Mouse (Mus musculus) testis, adult 2 months (tissue): ENCODE data around the gene Arap1. TPM values are rescaled to one million over a fixed set of nuclear protein-coding genes. Genes with fewer than 3 reads are reported as not detected.

Source experiments
- H3K27ac ChIP-seq: fragments of 200-500 bp; 2 replicates; pipeline ENCODE4 v1.5.1; 2012; ENCODE audit warnings: low read depth, low read length; ENCODE audit not compliant: control insufficient read depth, insufficient read depth
- H3K27me3 ChIP-seq: fragments of 200-500 bp; 2 replicates; pipeline ENCODE4 v1.6.1; 2012; ENCODE audit warnings: mild to moderate bottlenecking, low read length, moderate library complexity; ENCODE audit not compliant: control insufficient read depth, insufficient read depth
- H3K36me3 ChIP-seq: fragments of 200-500 bp; 2 replicates; pipeline ENCODE4 v1.6.1; 2012; ENCODE audit warnings: mild to moderate bottlenecking, low read length; ENCODE audit not compliant: control insufficient read depth, insufficient read depth
- H3K4me1 ChIP-seq: fragments of 200-500 bp; 2 replicates; pipeline ENCODE4 v1.6.1; 2012; ENCODE audit warnings: low read length; ENCODE audit not compliant: control insufficient read depth, insufficient read depth
- H3K4me3 ChIP-seq: fragments of 200-500 bp; 2 replicates; pipeline ENCODE4 v1.5.1; 2012; ENCODE audit warnings: low read depth, mild to moderate bottlenecking, low read length, moderate library complexity, mixed read lengths; ENCODE audit not compliant: control insufficient read depth
- CTCF ChIP-seq: fragments of 200-500 bp; IDR thresholded peaks from 2 replicates; pipeline ENCODE4 v1.5.1; 2012; ENCODE audit warnings: low read depth, mild to moderate bottlenecking, inconsistent platforms, low read length, moderate library complexity; ENCODE audit not compliant: control insufficient read depth, insufficient read depth, insufficient replicate concordance
- POLR2A ChIP-seq: fragments of 200-500 bp; IDR thresholded peaks from 2 replicates; pipeline ENCODE4 v1.6.1; 2012; ENCODE audit warnings: low read depth, mild to moderate bottlenecking, inconsistent platforms, low read length, moderate library complexity; ENCODE audit not compliant: control insufficient read depth
- polyA plus RNA-seq: library from polyadenylated mRNA; depleted of rRNA; stranded (reverse); fragments of >200 nt; gene quantifications from 2 replicates; pipeline ENCODE4 v1.2.3, GENCODE M21; 2012

Gene Arap1
- polyA plus RNA-seq, 1 experiment: 4.9 TPM

DNA sequence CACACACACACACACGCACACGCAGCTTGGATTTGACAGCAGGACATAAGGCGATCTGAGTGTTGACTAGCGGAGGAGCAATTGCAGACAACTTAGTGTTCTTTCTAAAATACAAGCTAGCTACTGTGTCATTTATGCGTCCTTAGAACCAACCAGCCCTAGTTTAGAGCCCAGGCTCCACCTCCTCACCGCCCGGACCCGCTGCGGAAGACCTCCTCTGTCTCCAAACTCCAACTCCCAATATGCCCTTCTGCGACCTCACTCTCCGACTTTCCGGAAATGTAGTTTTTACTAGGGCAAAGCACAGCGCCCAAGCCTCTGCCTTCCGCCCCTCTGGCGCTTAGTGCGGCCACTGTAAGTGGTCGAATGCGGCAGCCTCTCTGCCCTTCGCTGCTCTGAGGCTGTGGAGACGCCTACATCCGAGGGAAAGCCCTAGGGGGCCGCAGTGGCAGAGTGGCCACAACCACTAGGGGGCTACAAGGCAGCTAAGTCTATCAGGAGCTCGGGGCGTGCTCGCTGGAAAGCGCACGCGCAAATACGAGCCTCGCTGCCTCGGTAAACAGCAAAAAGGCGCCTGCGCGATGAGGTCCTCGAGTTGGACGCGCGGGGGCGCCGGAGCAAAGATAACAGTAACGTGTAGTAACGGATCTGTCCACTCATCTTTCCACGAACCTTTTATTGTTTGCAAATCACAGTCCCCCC is 37.4 kb upstream of the Arap1 start:
- peaks cover 8% of the 10 kb centered on the region for H3K4me1 ChIP-seq
- H3K27ac ChIP-seq: peak overlapping the region; percentile 93
- peak overlapping the region; percentile 90 for H3K4me3 ChIP-seq
- TF ChIP-seq CTCF (peak; percentile 76), POLR2A (peak; percentile 62; the same call in 1 of the 2 replicates)
- no peaks in the 10 kb centered on the region for H3K27me3 ChIP-seq
- H3K36me3 ChIP-seq: no peaks in the 10 kb centered on the region

DNA sequence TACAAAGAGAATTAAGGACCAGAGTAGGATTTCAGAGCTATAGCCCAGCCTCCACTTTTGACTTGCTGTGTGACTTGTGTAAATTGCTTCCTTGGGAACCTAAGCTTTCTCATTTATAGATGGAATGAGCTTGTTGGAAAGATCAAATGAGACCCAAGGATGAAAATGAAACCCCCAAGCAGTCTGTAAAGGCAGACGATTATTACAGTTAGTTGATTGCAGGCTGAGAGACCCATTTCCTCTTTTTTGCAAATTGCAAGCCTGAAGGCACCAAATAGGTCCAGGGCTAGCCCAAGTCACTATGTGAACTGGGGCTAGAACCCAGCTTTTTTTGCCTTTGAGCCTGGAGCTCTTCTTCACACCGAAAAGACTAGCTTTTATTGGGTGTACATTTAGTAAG is 36.8 kb upstream of the Arap1 start:
- peak overlapping the region; percentile 34 for H3K27ac ChIP-seq
- H3K4me1 ChIP-seq: peaks cover 8% of the 10 kb centered on the region
- peak overlapping the region; percentile 90 for H3K4me3 ChIP-seq
- TF ChIP-seq CTCF: no peak
- TF ChIP-seq POLR2A: no peak
- no peaks in the 10 kb centered on the region for H3K27me3 ChIP-seq
- no peaks in the 10 kb centered on the region for H3K36me3 ChIP-seq

DNA sequence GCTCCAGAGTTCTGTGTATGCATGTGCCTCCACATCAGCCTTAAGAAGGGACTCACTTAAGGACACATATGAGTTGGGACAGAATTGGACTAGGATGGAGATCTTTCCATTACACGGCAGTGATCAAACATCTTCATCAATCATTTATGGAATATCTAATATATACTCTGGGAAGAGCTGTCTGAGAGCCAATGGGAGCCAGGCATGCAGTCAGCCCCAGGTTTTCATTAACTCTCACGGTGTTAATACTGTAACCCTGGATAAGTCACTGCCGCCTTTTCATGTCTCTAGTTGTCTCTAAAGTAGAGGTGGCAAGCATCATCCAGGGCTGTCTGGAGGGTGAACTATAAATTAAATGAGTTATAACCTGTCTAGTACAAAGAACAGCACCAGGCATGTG is 34.8 kb upstream of the Arap1 start:
- no peaks in the 10 kb centered on the region for H3K36me3 ChIP-seq
- H3K4me3 ChIP-seq: no peak overlapping the region
- H3K27ac ChIP-seq: no peak overlapping the region
- TF ChIP-seq POLR2A (no peak), CTCF (no peak)
- H3K4me1 ChIP-seq: peaks cover 6% of the 10 kb centered on the region
- H3K27me3 ChIP-seq: no peaks in the 10 kb centered on the region

DNA sequence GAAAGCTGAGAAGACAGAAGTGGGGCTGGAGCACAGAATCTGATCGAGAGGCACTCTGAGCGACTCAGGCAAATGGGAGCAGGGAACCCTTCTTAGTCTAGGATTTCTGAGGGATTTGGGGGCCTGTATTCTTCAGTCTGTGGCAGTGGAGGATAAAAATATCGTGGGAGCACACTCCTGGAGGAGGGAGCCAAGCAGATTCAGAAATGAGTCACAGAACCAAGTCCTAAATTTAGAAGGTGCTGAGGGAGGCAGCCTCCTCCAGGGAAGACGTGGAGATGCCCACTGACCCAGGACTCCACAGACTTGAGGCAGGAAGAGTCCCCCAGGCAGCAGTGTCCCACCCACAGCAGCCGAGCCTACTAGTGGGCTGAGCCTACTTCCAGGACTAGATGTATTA is 33.5 kb upstream of the Arap1 start:
- H3K36me3 ChIP-seq: no peaks in the 10 kb centered on the region
- no peak overlapping the region for H3K4me3 ChIP-seq
- no peaks in the 10 kb centered on the region for H3K27me3 ChIP-seq
- H3K27ac ChIP-seq: no peak overlapping the region
- TF ChIP-seq POLR2A (no peak), CTCF (no peak)
- peaks cover 5% of the 10 kb centered on the region for H3K4me1 ChIP-seq

DNA sequence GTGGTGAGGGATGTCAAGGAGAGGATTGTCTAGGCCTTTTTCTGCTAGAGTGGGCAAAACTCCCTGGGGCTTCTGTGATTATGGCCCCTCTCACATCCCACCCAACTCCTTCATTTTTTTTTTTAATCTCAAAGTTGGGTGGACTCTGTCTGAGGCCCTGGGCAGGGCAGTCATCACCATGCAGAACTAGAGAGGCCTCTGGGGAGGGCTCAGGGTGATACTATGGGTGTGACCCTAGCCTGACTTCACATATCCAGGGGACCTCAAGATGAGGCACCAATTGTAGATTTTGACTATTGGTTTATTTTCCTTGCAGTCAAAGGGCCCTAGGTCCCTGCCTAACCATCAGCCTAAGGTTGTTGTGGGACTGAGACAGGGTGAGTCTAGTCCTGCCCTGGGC is 32.2 kb upstream of the Arap1 start:
- Histone ChIP-seq H3K27me3 (no peaks in the 10 kb centered on the region), H3K36me3 (no peaks in the 10 kb centered on the region), H3K27ac (no peak overlapping the region), H3K4me1 (peaks cover 5% of the 10 kb centered on the region; the same call in 1 of the 2 replicates), H3K4me3 (no peak overlapping the region)
- TF ChIP-seq CTCF (no peak), POLR2A (no peak)

DNA sequence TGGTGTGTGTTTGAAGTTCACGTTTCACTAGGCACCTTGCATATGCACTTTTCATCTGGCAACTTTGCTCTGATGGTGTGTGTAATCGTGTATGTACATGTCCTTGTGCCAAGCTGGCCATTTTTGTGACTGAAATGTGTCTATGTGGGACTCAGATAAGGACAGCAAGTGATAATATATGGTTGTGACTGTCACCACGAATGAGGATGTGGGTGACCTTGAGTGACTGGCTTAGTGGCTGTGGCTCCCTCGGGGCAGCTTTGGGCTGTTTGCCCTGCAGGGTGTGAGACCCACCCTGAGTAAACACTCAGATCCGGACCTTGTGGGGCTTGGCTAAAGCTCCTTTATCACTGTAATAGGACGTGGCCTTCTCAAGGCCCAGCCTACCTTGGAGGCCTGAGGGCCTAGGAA is 31.3 kb upstream of the Arap1 start:
- Histone ChIP-seq H3K27ac (no peak overlapping the region), H3K27me3 (no peaks in the 10 kb centered on the region), H3K4me3 (peak overlapping the region; percentile 16), H3K4me1 (peaks cover 9% of the 10 kb centered on the region), H3K36me3 (no peaks in the 10 kb centered on the region)
- TF ChIP-seq POLR2A (no peak), CTCF (no peak)

DNA sequence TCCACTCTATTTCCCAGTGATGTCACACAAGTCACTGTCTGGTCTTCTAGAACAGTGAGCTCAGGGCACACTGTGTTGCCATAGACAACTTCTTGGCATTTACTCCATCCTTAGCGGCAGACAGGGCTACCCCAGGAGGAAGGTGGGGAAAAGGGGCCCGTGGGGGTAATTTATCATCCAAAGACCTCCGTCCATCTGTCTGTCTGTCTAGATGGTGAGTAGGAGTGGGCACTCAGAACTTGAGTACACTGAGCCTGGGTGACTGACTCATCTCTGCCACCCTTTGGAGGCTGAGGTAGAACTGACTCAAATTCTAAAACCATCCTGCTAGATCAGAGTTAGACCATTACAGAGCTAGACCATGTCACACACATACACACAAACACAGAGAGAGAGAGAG is 30.9 kb upstream of the Arap1 start, which contains the start of gene Stard10:
Gene Stard10 (plus strand): TSS at position 73 of the 400 bp plus-strand sequence.
- Histone ChIP-seq H3K27ac (no peak within 1 kb of the TSS), H3K4me3 (peak within 1 kb of the TSS; percentile 76), H3K4me1 (peaks cover 13% of the 10 kb centered on the region), H3K27me3 (no peaks in the 10 kb centered on the region), H3K36me3 (no peaks in the 10 kb centered on the region)
- TF ChIP-seq POLR2A (no peak), CTCF (no peak)

DNA sequence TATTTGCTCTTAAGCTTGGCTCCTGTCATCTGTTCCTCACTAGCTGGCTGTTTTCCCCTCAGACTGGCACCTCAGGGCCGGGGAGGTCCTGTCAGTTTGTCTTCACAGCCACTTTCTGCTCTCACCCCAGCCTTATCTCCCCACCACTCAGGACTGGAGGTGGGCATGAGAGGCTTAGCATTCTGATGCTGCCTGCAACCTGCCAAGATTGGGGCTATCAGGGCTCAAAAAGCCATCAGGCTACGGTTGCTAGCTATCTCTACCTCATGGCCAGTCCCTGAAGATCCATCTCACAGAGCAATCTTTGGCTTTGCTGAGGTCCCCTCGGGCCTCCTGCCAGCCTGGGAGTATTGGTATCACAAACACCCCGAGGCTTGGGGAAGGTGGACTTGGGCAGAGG is 29.0 kb upstream of the Arap1 start:
- no peak for TF ChIP-seq CTCF
- peak overlapping the region; percentile 76 for H3K4me3 ChIP-seq
- no peak overlapping the region for H3K27ac ChIP-seq
- H3K36me3 ChIP-seq: no peaks in the 10 kb centered on the region
- H3K27me3 ChIP-seq: no peaks in the 10 kb centered on the region
- peaks cover 17% of the 10 kb centered on the region for H3K4me1 ChIP-seq
